Mouse (Mus musculus): ENCODE data around the gene Olfr727. TPM values are rescaled to one million over a fixed set of nuclear protein-coding genes. Genes with fewer than 3 reads are reported as not detected.

Gene Olfr727
- not detected for total RNA-seq (2021)

DNA sequence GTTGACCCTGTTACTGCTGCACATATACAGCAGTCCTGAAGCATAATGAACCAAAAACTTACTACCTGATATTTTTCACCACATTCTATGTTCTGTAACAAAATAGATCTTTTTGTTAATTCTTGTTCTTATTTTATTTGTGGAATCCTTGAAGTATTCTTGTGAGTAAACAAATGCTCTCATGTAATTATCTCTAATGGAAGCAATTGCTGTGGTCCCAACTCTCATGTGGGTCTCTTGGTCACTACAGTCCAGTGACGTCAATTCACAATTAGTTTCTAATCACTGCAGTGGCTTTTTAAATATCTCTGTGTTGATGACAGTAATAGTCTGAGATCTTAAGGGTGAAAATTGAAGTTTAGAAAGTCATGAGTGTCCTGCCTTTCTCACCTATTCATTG lies at the start of gene Olfr727:
Gene Olfr727, plus strand, starts transcription at position 301 of the 400 bp plus-strand sequence.
- DNase-seq (ENCODE audit: low spot score), result no peak
- intact Hi-C loops (cut with DNase I), result no loop called here

DNA sequence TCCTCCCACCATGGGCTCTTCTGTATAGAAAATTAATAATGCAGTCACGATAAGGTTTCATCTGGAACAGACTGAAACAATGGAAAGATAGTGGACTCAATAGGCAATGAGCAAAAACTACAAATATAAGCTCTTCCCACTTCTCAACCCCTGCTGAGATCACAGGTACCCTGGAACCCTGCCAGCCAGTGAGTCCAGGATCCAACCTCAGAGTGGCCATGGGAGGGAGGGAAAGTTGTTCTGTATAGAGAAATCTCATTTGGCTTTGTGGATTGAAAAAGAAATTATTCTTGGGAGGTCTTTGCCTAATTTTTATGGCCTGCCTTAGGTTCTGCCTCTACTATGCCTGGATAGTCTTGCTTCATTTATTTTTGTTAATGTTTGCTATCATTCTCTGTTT lies 32.1 kb upstream of the Olfr727 start, which contains the start of gene Olfr726:
Gene Olfr726, minus strand, starts transcription at position 101 of the 400 bp plus-strand sequence.
- no peak for DNase-seq (ENCODE audit: low spot score)
- intact Hi-C loops (cut with DNase I), result no loop called here

DNA sequence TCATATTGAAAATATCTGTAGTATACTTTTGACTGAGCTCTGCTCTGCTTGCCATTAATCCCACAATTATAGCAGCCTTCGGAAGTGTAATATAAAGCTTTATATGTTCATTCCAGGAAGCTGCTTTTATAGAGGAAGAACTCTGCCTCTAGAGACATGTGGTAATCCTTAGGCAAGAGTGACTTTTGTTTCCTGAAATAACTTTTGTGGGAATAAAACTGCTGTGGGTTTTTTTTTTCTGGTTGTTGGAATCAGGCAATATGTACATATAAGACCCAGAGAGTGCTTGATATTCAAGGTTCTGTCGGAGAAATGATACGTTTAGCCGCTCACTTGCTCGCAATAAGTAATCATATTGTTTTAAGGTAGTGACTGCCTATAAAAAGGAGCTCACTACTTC lies 19.6 kb downstream of the Olfr727 start, which contains the start of gene Olfr728:
Gene Olfr728, minus strand, starts transcription at position 101 of the 400 bp plus-strand sequence.
- no peak for DNase-seq (ENCODE audit: low spot score)
- intact Hi-C loops (cut with DNase I), result no loop called here

DNA sequence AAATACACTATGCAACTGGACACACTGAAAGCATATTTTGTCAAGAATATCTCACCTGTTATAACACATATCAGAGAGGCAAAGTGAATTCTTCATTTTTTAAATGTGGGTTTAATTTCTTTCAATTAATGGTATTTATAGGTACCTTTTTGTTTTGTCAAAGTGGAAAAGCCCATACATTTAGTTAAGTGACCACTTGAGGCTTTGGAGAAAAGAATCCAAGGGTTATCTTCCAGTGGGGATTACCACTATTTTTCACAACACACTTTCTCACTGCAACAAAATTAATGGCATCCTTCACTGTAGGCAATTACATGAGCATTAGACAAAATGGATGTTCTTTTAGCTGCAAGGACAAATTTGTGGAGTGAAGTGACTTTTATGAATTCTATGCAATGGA lies 29.8 kb downstream of the Olfr727 start, which contains the start of gene Olfr729:
Gene Olfr729, minus strand, starts transcription at position 101 of the 400 bp plus-strand sequence.
- intact Hi-C loops (cut with DNase I), result no loop called here
- DNase-seq (ENCODE audit: low spot score), result no peak

Other genes starting within 250 kb of the Olfr727 start
- gene Olfr722, start 221.2 kb upstream of the Olfr727 start, total RNA-seq (2021), result not detected
- not detected for gene Olfr723, start 191.4 kb upstream of the Olfr727 start, total RNA-seq (2021)
- not detected for gene Olfr724, start 159.9 kb upstream of the Olfr727 start, total RNA-seq (2021)
- gene Olfr725, start 82.8 kb upstream of the Olfr727 start, total RNA-seq (2021), result not detected
- gene Olfr726, start 32.2 kb upstream of the Olfr727 start, total RNA-seq (2021), result not detected
- gene Olfr728, start 19.5 kb downstream of the Olfr727 start, total RNA-seq (2021), result not detected
- not detected for gene Olfr729, start 29.7 kb downstream of the Olfr727 start, total RNA-seq (2021)
- gene Olfr730, start 65.0 kb downstream of the Olfr727 start, total RNA-seq (2021), result not detected
- gene Olfr731, start 118.7 kb downstream of the Olfr727 start, total RNA-seq (2021), result not detected
- not detected for gene Olfr732, start 161.0 kb downstream of the Olfr727 start, total RNA-seq (2021)
- gene Olfr733, start 178.3 kb downstream of the Olfr727 start, total RNA-seq (2021), result not detected
- not detected for gene Olfr734, start 203.6 kb downstream of the Olfr727 start, total RNA-seq (2021)
- gene Olfr735, start 225.7 kb downstream of the Olfr727 start, total RNA-seq (2021), result not detected
- not detected for gene Tlr11, start 234.7 kb downstream of the Olfr727 start, total RNA-seq (2021)